Mouse (Mus musculus): ENCODE results near the gene Macf1.

GRCm38 (mm10) chr4:123617727-123618389, 66.3 kb downstream of the Macf1 start:
- TF ChIP-seq GATA1 (IDR thresholded peaks at IDR 0.05; ENCODE audit: borderline replicate concordance, low read length) (no peak), CTCF (IDR thresholded peaks at IDR 0.05; ENCODE audit: low read depth, low read length) (no peak)
